Mouse (Mus musculus): ENCODE data around the gene Adam8. TPM values are rescaled to one million over a fixed set of nuclear protein-coding genes. Genes with fewer than 3 reads are reported as not detected.

The Adam8 gene
- polyA plus RNA-seq (2012; rRNA removed): 4.9 and 7.3 TPM in 2 replicates

GRCm38 (mm10) chr7:139992406-139992805 lies at the start of gene Adam8:
Adam8 (minus strand) TSS chr7:139992562.
- 23% methylated on average over 7 of the region's 7 CpGs for WGBS
- Histone ChIP-seq H3K4me1 (ENCODE audit: control insufficient read depth, insufficient read depth, insufficient read length, low read length) (peaks cover 6% of the 10 kb centered on the region), H3K27me3 (ENCODE audit: control insufficient read depth, insufficient read depth, low read length) (no peaks in the 10 kb centered on the region), H3K36me3 (ENCODE audit: control insufficient read depth, insufficient read depth, low read length) (peaks cover 7% of the 10 kb centered on the region; the same call in 1 of the 2 replicates), H3K27ac (ENCODE audit: insufficient read depth, low read depth, low read length) (no peak within 1 kb of the TSS), H3K4me3 (ENCODE audit: low read depth, low read length) (no peak within 1 kb of the TSS)
- TF ChIP-seq CTCF (IDR thresholded peaks at IDR 0.05; ENCODE audit: extremely low read depth, insufficient read length, insufficient replicate concordance, low read depth, low read length): no peak

GRCm38 (mm10) chr7:140037171-140037555 lies 44.8 kb upstream of the Adam8 start:
- no peaks in the 10 kb centered on the region for H3K27me3 ChIP-seq (ENCODE audit: control insufficient read depth, insufficient read depth, low read length)
- peak overlapping the region; percentile 72 for H3K4me3 ChIP-seq (ENCODE audit: low read depth, low read length)
- 22% methylated on average over 3 of the region's 3 CpGs for WGBS
- peaks cover 10% of the 10 kb centered on the region; the same call in 1 of the 2 replicates for H3K4me1 ChIP-seq (ENCODE audit: control insufficient read depth, insufficient read depth, insufficient read length, low read length)
- H3K27ac ChIP-seq (ENCODE audit: insufficient read depth, low read depth, low read length): no peak overlapping the region
- TF ChIP-seq POLR2A (IDR thresholded peaks at IDR 0.05; ENCODE audit: low read depth, low read length) (no peak), CTCF (IDR thresholded peaks at IDR 0.05; ENCODE audit: extremely low read depth, insufficient read length, insufficient replicate concordance, low read depth, low read length) (no peak)
- H3K36me3 ChIP-seq (ENCODE audit: control insufficient read depth, insufficient read depth, low read length): peaks cover 17% of the 10 kb centered on the region

- peaks cover 20% of the 10 kb centered on the region for H3K36me3 ChIP-seq (ENCODE audit: control insufficient read depth, insufficient read depth, low read length)
- peak within 1 kb of the TSS; percentile 72 for H3K4me3 ChIP-seq (ENCODE audit: low read depth, low read length)
- H3K4me1 ChIP-seq (ENCODE audit: control insufficient read depth, insufficient read depth, insufficient read length, low read length): peaks cover 10% of the 10 kb centered on the region; the same call in 1 of the 2 replicates
- H3K27me3 ChIP-seq (ENCODE audit: control insufficient read depth, insufficient read depth, low read length): no peaks in the 10 kb centered on the region
- peak within 1 kb of the TSS; percentile 59 for H3K27ac ChIP-seq (ENCODE audit: insufficient read depth, low read depth, low read length)
- WGBS: 1% methylated on average over 69 of the region's 69 CpGs
- TF ChIP-seq CTCF (IDR thresholded peaks at IDR 0.05; ENCODE audit: extremely low read depth, insufficient read length, insufficient replicate concordance, low read depth, low read length) (no peak), POLR2A (IDR thresholded peaks at IDR 0.05; ENCODE audit: low read depth, low read length) (peak; percentile 68)
These were observed 44.2 kb upstream of the Adam8 start, which contains the start of the genes Zfp511 and Tubgcp2 for GRCm38 (mm10) chr7:140036281-140037170. Zfp511 (plus strand) TSS chr7:140036391. Tubgcp2 (minus strand) TSS chr7:140036669.

- TF ChIP-seq CTCF (IDR thresholded peaks at IDR 0.05; ENCODE audit: extremely low read depth, insufficient read length, insufficient replicate concordance, low read depth, low read length): no peak
- no peak for TF ChIP-seq POLR2A (IDR thresholded peaks at IDR 0.05; ENCODE audit: low read depth, low read length)
These were observed 43.1 kb upstream of the Adam8 start for GRCm38 (mm10) chr7:140035456-140035855.

GRCm38 (mm10) chr7:140033386-140033785 lies 41.0 kb upstream of the Adam8 start:
- H3K4me3 ChIP-seq (ENCODE audit: low read depth, low read length): no peak overlapping the region
- WGBS: 93% methylated on average over 9 of the region's 9 CpGs
- TF ChIP-seq CTCF (IDR thresholded peaks at IDR 0.05; ENCODE audit: extremely low read depth, insufficient read length, insufficient replicate concordance, low read depth, low read length) (no peak), POLR2A (IDR thresholded peaks at IDR 0.05; ENCODE audit: low read depth, low read length) (no peak)
- H3K27ac ChIP-seq (ENCODE audit: insufficient read depth, low read depth, low read length): no peak overlapping the region
- no peaks in the 10 kb centered on the region for H3K27me3 ChIP-seq (ENCODE audit: control insufficient read depth, insufficient read depth, low read length)
- H3K36me3 ChIP-seq (ENCODE audit: control insufficient read depth, insufficient read depth, low read length): peaks cover 34% of the 10 kb centered on the region
- peaks cover 10% of the 10 kb centered on the region; the same call in 1 of the 2 replicates for H3K4me1 ChIP-seq (ENCODE audit: control insufficient read depth, insufficient read depth, insufficient read length, low read length)

More at GRCm38 (mm10) chr7:140035456-140035855, 43.1 kb upstream of the Adam8 start:
- WGBS: 13% methylated on average over 7 of the region's 7 CpGs
- Histone ChIP-seq H3K4me3 (ENCODE audit: low read depth, low read length) (peak overlapping the region; percentile 72), H3K27me3 (ENCODE audit: control insufficient read depth, insufficient read depth, low read length) (no peaks in the 10 kb centered on the region), H3K27ac (ENCODE audit: insufficient read depth, low read depth, low read length) (no peak overlapping the region), H3K4me1 (ENCODE audit: control insufficient read depth, insufficient read depth, insufficient read length, low read length) (peaks cover 10% of the 10 kb centered on the region; the same call in 1 of the 2 replicates), H3K36me3 (ENCODE audit: control insufficient read depth, insufficient read depth, low read length) (peaks cover 26% of the 10 kb centered on the region)

- WGBS: 96% methylated on average over 10 of the region's 10 CpGs
These were observed 40.0 kb upstream of the Adam8 start for GRCm38 (mm10) chr7:140032366-140032765.

GRCm38 (mm10) chr7:140031771-140032170 lies 39.4 kb upstream of the Adam8 start:
- Histone ChIP-seq H3K27me3 (ENCODE audit: control insufficient read depth, insufficient read depth, low read length) (no peaks in the 10 kb centered on the region), H3K36me3 (ENCODE audit: control insufficient read depth, insufficient read depth, low read length) (peaks cover 39% of the 10 kb centered on the region), H3K4me3 (ENCODE audit: low read depth, low read length) (no peak overlapping the region), H3K4me1 (ENCODE audit: control insufficient read depth, insufficient read depth, insufficient read length, low read length) (peaks cover 5% of the 10 kb centered on the region; the same call in 1 of the 2 replicates), H3K27ac (ENCODE audit: insufficient read depth, low read depth, low read length) (no peak overlapping the region)
- WGBS: 96% methylated on average over 12 of the region's 12 CpGs
- TF ChIP-seq POLR2A (IDR thresholded peaks at IDR 0.05; ENCODE audit: low read depth, low read length) (no peak), CTCF (IDR thresholded peaks at IDR 0.05; ENCODE audit: extremely low read depth, insufficient read length, insufficient replicate concordance, low read depth, low read length) (no peak)

More at GRCm38 (mm10) chr7:140032366-140032765, 40.0 kb upstream of the Adam8 start:
- no peaks in the 10 kb centered on the region for H3K27me3 ChIP-seq (ENCODE audit: control insufficient read depth, insufficient read depth, low read length)
- H3K27ac ChIP-seq (ENCODE audit: insufficient read depth, low read depth, low read length): no peak overlapping the region
- peaks cover 10% of the 10 kb centered on the region; the same call in 1 of the 2 replicates for H3K4me1 ChIP-seq (ENCODE audit: control insufficient read depth, insufficient read depth, insufficient read length, low read length)
- no peak overlapping the region for H3K4me3 ChIP-seq (ENCODE audit: low read depth, low read length)
- TF ChIP-seq POLR2A (IDR thresholded peaks at IDR 0.05; ENCODE audit: low read depth, low read length) (no peak), CTCF (IDR thresholded peaks at IDR 0.05; ENCODE audit: extremely low read depth, insufficient read length, insufficient replicate concordance, low read depth, low read length) (no peak)
- H3K36me3 ChIP-seq (ENCODE audit: control insufficient read depth, insufficient read depth, low read length): peaks cover 39% of the 10 kb centered on the region

All from small intestine, adult 2 months (tissue).